ENCODE assay signal across 13 mouse cellular contexts in genomic region chr5:112253169-112253568, GRCm38 (mm10). TPM values are rescaled to one million over a fixed set of nuclear protein-coding genes. Genes with fewer than 3 reads are reported as not detected.
DNase-seq lines count a peak whose midpoint lies in the region; ATAC-seq and TF ChIP-seq lines count a peak whose summit lies in the region.
"Had no signal": no experiment of that assay in that cellular context is flagged by ENCODE, and none has a peak within 500 bp of the region (broad histone marks: within the 10 kb centered on the region; RNA-seq: fewer than 3 reads in every experiment).

No protein-coding gene starts in this region.

- H3K4me2 ChIP-seq in intestine, embryonic 16.5 days (ENCODE audit: low read depth, low read length): no peak overlapping the region
- H3K4me2 ChIP-seq in intestine, postnatal 0 days (replicated peaks; ENCODE audit: low read depth): no peak overlapping the region
- H3K4me2 ChIP-seq in forebrain, embryonic 14.5 days (ENCODE audit: low read length): no peak overlapping the region
- H3K4me2 ChIP-seq: hindbrain, embryonic 15.5 days; neural tube, embryonic 12.5 days had no signal

- WGBS in intestine, embryonic 16.5 days: 40% methylated on average over 8 of the region's 8 CpGs
- WGBS in intestine, postnatal 0 days: 44% methylated on average over 8 of the region's 8 CpGs
- WGBS in forebrain, embryonic 14.5 days: 6% methylated on average over 8 of the region's 8 CpGs

- no peak for TF ChIP-seq CTCF in intestine, postnatal 0 days (IDR thresholded peaks at IDR 0.05; ENCODE audit: low read depth)

- no peaks in the 10 kb centered on the region for H3K36me3 ChIP-seq in intestine, embryonic 16.5 days (ENCODE audit: control insufficient read depth, insufficient read depth, low read length)
- H3K36me3 ChIP-seq in intestine, postnatal 0 days (ENCODE audit: control insufficient read depth, insufficient read depth): no peaks in the 10 kb centered on the region
- H3K36me3 ChIP-seq in forebrain, embryonic 14.5 days (ENCODE audit: control insufficient read depth, insufficient read depth, low read length): no peaks in the 10 kb centered on the region
- H3K36me3 ChIP-seq: hindbrain, embryonic 15.5 days; neural tube, embryonic 12.5 days had no signal

- peaks cover 2% of the 10 kb centered on the region; the same call in 1 of the 2 replicates for H3K4me1 ChIP-seq in intestine, embryonic 16.5 days (ENCODE audit: control insufficient read depth, insufficient read depth, low read length)
- no peaks in the 10 kb centered on the region for H3K4me1 ChIP-seq in intestine, postnatal 0 days (replicated peaks; ENCODE audit: control insufficient read depth, insufficient read depth, low read length)
- 0 out of 2 replicates have a peak, but pooled peaks cover 4% of the 10 kb centered on the region for H3K4me1 ChIP-seq in forebrain, embryonic 14.5 days (ENCODE audit: control insufficient read depth, insufficient read depth, low read length)

- peak; percentile 52 for DNase-seq in R1 (ENCODE audit: low read depth, low spot score)
- DNase-seq in kidney, adult 9 months: peak; percentile 50
- DNase-seq in lung, postnatal 36 days: peak; percentile 66
- no peak for DNase-seq in forebrain, embryonic 14.5 days (ENCODE audit: low spot score)
- no peak for DNase-seq in gastrocnemius, postnatal 14 days
- DNase-seq in gastrocnemius, adult 8-10 months (ENCODE audit: low spot score in 2 of 2): no peak
- DNase-seq: cerebellum, postnatal 14 days had no signal

- no peaks in the 10 kb centered on the region for H3K27me3 ChIP-seq in intestine, embryonic 16.5 days (replicated peaks; ENCODE audit: control insufficient read depth, insufficient read depth, low read length)
- H3K27me3 ChIP-seq in intestine, postnatal 0 days (replicated peaks; ENCODE audit: control insufficient read depth, insufficient read depth, low read length): no peaks in the 10 kb centered on the region
- no peaks in the 10 kb centered on the region for H3K27me3 ChIP-seq in forebrain, embryonic 14.5 days (replicated peaks; ENCODE audit: control insufficient read depth, insufficient read depth, low read length)
- H3K27me3 ChIP-seq: hindbrain, embryonic 15.5 days; neural tube, embryonic 12.5 days had no signal

- H3K9me3 ChIP-seq in intestine, embryonic 16.5 days (ENCODE audit: control insufficient read depth, low read length): no peaks in the 10 kb centered on the region
- no peaks in the 10 kb centered on the region for H3K9me3 ChIP-seq in intestine, postnatal 0 days (ENCODE audit: control insufficient read depth)
- H3K9me3 ChIP-seq in forebrain, embryonic 14.5 days (replicated peaks; ENCODE audit: control insufficient read depth, low read length): no peaks in the 10 kb centered on the region
- H3K9me3 ChIP-seq: hindbrain, embryonic 15.5 days; neural tube, embryonic 12.5 days had no signal

- no peak overlapping the region for H3K27ac ChIP-seq in intestine, embryonic 16.5 days (ENCODE audit: low read length)
- no peak overlapping the region for H3K27ac ChIP-seq in intestine, postnatal 0 days (ENCODE audit: low read depth, low read length)
- H3K27ac ChIP-seq in forebrain, embryonic 14.5 days (ENCODE audit: low read depth, low read length): no peak overlapping the region
- H3K27ac ChIP-seq: neural tube, embryonic 12.5 days had no signal

- H3K9ac ChIP-seq in intestine, embryonic 16.5 days (ENCODE audit: low read depth, low read length): no peak overlapping the region
- no peak overlapping the region for H3K9ac ChIP-seq in intestine, postnatal 0 days (ENCODE audit: low read depth, low read length)
- no peak overlapping the region for H3K9ac ChIP-seq in forebrain, embryonic 14.5 days (ENCODE audit: low read length)
- H3K9ac ChIP-seq: hindbrain, embryonic 15.5 days; neural tube, embryonic 12.5 days had no signal

- no peak overlapping the region for H3K4me3 ChIP-seq in intestine, embryonic 16.5 days (ENCODE audit: low read length)
- no peak overlapping the region for H3K4me3 ChIP-seq in intestine, postnatal 0 days (ENCODE audit: low read depth, low read length)
- H3K4me3 ChIP-seq in forebrain, embryonic 14.5 days (ENCODE audit: low read depth, low read length): no peak overlapping the region
- H3K4me3 ChIP-seq: hindbrain, embryonic 15.5 days; neural tube, embryonic 12.5 days had no signal

- intact Hi-C loops in gastrocnemius, postnatal 14 days (cut with DNase I; ENCODE audit: low total_unique reads): no loop called here

- ATAC-seq in intestine, embryonic 16.5 days: 0 out of 2 replicates have a peak, but pooled peaks have one; percentile 22
- ATAC-seq in intestine, postnatal 0 days: no peak
- no peak for ATAC-seq in forebrain, embryonic 14.5 days
- ATAC-seq: forebrain, embryonic 16.5 days had no signal

RNA-seq across cellular contexts. Expression of gene Cryba4, which starts 0.9 kb away (rescaled TPM):
- 1.3 and 1.5 TPM in 2 replicates for polyA plus RNA-seq in intestine, embryonic 16.5 days (2015; fragmentation: Nextera tagmentation; extraction: Ambion mirVana)
- polyA plus RNA-seq in intestine, postnatal 0 days (2015; fragmentation: Nextera tagmentation; extraction: Ambion mirVana): 1.1 and 1.3 TPM in 2 replicates
- polyA plus RNA-seq in forebrain, embryonic 14.5 days (2014; fragmentation: Nextera tagmentation; extraction: Ambion mirVana): 1.4 and 2.2 TPM in 2 replicates
- under 1 TPM; 0.42 to 0.68 TPM for total RNA-seq in gastrocnemius, postnatal 14 days (2021)
- under 1 TPM in 2 of 4 experiments, not detected in 2; 0.40 to 0.58 TPM for total RNA-seq in gastrocnemius, adult 8-10 months (2022)

RNA-seq across cellular contexts. Expression of gene Crybb1, which starts 2.4 kb away (rescaled TPM):
- 2.7 and 2.9 TPM in 2 replicates for polyA plus RNA-seq in intestine, embryonic 16.5 days (2015; fragmentation: Nextera tagmentation; extraction: Ambion mirVana)
- polyA plus RNA-seq in intestine, postnatal 0 days (2015; fragmentation: Nextera tagmentation; extraction: Ambion mirVana): 0.22 and 0.34 TPM in 2 replicates
- polyA plus RNA-seq in forebrain, embryonic 14.5 days (2014; fragmentation: Nextera tagmentation; extraction: Ambion mirVana): 2.5 and 4.6 TPM in 2 replicates
- 1 to 10 TPM; 1.9 to 2.0 TPM for total RNA-seq in gastrocnemius, postnatal 14 days (2021)
- 1 to 10 TPM; 1.2 to 2.7 (median 2.2) TPM for total RNA-seq in gastrocnemius, adult 8-10 months (2022)
- total RNA-seq: liver, adult 2 months had no signal
- polyA plus RNA-seq: liver, adult 2 months had no signal

RNA-seq across cellular contexts. Expression of gene Tpst2, which starts 23.3 kb away (rescaled TPM):
- polyA plus RNA-seq in intestine, embryonic 16.5 days (2015; fragmentation: Nextera tagmentation; extraction: Ambion mirVana): 47.4 and 52.0 TPM in 2 replicates
- polyA plus RNA-seq in intestine, postnatal 0 days (2015; fragmentation: Nextera tagmentation; extraction: Ambion mirVana): 45.3 and 48.4 TPM in 2 replicates
- polyA plus RNA-seq in forebrain, embryonic 14.5 days (2014; fragmentation: Nextera tagmentation; extraction: Ambion mirVana): 29.5 and 30.6 TPM in 2 replicates
- 10 to 100 TPM; 17.4 to 23.4 TPM for total RNA-seq in gastrocnemius, postnatal 14 days (2021)
- total RNA-seq in gastrocnemius, adult 8-10 months (2022): 10 to 100 TPM; 13.4 to 17.6 (median 16.0) TPM

Comparison
In these comparisons a context has a peak if more than half of its experiments do, and no peak if none do; other contexts are left out.
1. DNase-seq: peak in R1 (single experiment), kidney, adult 9 months (single experiment) and lung, postnatal 36 days (single experiment); none in forebrain, embryonic 14.5 days (single experiment), gastrocnemius, postnatal 14 days (single experiment) and gastrocnemius, adult 8-10 months (0 of 2).